Mouse (Mus musculus) T-helper 17 cell (primary cell): ENCODE measurements around the gene Hormad1.
"Not testable (repeated sequence)": the region's sequence is repeated elsewhere in the genome, so short reads cannot be mapped to it uniquely, and the experiment has no call there.

ENCODE experiments used
- in situ Hi-C, 2 experiments: fragments of 300-600 bp; cut with MboI, MseI; formaldehyde crosslinking; loops; 1 replicate in 1 of 2; 2 replicates in 1 of 2; pipeline ENCODE4 v1.15.1; 2025; ENCODE audit warnings: high pct_unique_total_duplicates in 2 of 2

Gene Hormad1

GRCm38 (mm10) chr3:95559437-95559836, at the start of gene Hormad1:
TSS of gene Hormad1 (plus strand) at chr3:95559677.
- in situ Hi-C loops = no loop called here

DNA sequence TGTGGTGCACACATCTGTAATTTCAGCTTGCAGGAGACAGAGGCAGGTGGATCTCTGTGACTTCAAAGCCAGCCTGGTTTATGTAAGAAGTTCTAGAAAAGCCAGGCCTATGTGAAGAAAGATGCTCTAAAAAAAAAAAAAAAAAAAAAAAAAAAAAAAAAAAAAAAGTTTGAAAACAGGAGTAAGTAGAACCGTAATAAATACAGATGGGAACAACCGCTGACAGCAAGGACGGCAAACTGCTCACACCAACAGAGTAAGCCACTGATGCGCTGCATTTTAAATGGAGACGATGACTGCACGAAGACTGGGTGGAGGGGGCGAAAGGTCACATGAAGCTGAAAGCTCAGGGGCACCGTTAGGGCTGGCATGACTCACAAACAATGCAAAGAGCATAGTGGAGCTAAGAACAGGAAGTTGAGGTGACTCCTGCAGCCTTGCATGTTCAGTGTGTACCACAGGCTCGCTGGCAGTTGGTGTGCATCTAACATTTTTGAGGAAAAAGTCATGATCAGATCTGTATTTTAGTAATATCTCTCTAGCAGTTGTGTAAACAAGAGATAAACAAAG, 47.8 kb upstream of the Hormad1 start:
- in situ Hi-C loops = no loop called here

GRCm38 (mm10) chr3:95516614-95517041, 42.8 kb upstream of the Hormad1 start:
- in situ Hi-C loops = no loop called here

GRCm38 (mm10) chr3:95517493-95517898, 42.0 kb upstream of the Hormad1 start:
- in situ Hi-C loops = no loop called here

- in situ Hi-C loops = no loop called here
Observed at GRCm38 (mm10) chr3:95518891-95519290, 40.6 kb upstream of the Hormad1 start.

- in situ Hi-C loops = no loop called here
Observed at GRCm38 (mm10) chr3:95519315-95519714, 40.2 kb upstream of the Hormad1 start.

- in situ Hi-C loops = no loop called here
Observed at GRCm38 (mm10) chr3:95520100-95520499, 39.4 kb upstream of the Hormad1 start.

- in situ Hi-C loops = no loop called here
Observed at GRCm38 (mm10) chr3:95521168-95521567, 38.3 kb upstream of the Hormad1 start.

DNA sequence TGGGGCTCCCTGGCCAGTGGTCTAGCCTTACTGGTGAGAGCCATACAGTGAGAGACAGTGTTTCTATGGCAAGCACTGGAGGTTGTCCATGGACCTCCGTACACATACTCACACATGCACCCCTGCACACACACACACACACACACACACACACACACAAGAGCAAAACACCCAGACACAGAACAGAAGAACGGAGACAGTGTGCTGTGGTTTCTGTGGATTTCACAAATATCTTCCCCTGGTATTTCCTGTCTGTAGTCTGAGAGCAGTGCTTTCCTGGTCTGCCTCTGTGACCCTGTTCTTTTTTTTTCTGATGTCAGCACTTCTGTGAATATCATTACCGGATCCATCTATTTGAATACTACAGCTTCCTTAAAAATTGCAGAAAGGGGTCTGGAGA, 35.8 kb upstream of the Hormad1 start:
- in situ Hi-C loops = no loop called here

DNA sequence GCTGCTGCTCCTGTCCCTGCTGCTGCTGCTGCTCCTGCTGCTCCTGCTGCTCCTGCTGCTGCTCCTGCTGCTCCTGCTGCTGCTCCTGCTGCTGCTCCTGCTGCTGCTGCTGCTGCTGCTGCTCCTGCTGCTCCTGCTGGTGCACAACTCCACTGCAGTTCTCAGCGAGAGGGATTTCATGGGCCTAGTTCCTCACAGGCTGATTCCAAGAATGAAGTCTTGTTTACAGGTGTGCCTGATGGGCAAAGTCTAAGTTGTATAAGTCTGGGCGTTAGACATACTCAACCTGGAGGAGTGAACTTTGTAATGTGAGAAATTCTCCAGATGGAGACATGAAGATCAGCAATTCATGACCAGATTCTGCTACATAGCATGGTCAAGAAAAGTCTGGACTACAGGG, 34.8 kb upstream of the Hormad1 start:
- in situ Hi-C loops = no loop called here

DNA sequence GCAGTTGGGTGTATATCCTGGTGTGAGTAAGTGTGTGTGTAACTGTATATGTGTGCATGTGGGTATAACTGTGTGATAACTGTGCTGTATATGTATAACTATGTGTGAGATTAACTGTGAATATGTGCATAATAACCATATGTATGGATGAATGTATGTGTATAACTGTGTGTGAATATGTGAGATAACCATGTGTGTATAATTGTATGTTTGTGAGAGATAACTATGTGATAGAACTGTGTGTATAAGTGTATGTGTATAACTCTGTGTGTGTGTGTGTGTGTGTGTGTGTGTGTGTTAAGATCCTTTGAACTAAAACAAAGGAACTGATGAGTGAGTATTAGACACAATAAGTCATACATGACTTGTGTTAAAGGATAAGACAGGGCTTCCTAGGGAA, 33.4 kb upstream of the Hormad1 start:
- in situ Hi-C loops = no loop called here

GRCm38 (mm10) chr3:95526622-95527211, 32.8 kb upstream of the Hormad1 start, which contains the start of gene Ctss:
TSS of gene Ctss (plus strand) at chr3:95526786.
- in situ Hi-C loops = no loop called here

- in situ Hi-C loops = no loop called here
Observed at GRCm38 (mm10) chr3:95529814-95530213, 29.7 kb upstream of the Hormad1 start.

- in situ Hi-C loops = no loop called here
Observed at GRCm38 (mm10) chr3:95531025-95531424, 28.5 kb upstream of the Hormad1 start.

DNA sequence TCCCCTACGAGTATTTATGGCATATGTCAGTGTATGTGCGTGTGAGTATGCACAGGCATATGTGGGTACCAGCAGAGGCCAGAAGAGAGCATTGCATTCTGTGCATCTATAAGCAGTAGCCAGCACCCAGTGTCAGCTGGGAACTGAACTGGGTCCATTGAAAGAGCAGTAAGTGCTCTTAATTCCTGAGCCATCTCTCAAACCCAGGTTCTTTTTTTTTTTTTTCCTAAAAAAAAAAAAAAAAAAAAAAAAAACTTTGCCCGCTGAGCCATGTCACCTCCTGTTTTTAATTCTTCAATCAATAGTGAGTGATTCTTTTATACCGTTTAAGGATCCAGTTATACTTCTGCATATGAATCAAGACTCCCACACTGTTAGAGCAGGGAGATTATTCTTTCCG, 26.1 kb upstream of the Hormad1 start:
- in situ Hi-C loops = no loop called here

- in situ Hi-C loops = no loop called here
Observed at GRCm38 (mm10) chr3:95534927-95535326, 24.6 kb upstream of the Hormad1 start.

DNA sequence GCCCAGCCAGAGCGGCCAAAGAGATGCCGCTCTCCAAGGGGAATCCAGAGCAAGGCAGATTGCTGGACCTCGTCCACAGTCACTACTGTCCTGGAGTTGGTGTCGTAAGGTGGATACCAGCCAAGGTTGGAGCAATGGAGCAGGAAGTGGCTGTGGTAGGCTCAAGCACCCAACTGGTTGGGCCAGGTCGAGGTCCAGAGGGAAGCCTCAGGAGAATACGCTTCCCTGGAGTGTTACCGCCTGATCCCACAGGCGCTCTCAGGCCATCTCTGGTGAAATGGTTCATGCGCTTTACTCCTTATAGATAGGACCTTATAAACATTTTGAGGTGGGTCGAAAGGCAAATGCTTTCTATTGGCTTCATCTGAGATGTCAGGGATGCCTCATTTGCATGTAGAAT, 20.5 kb upstream of the Hormad1 start:
- in situ Hi-C loops = no loop called here

DNA sequence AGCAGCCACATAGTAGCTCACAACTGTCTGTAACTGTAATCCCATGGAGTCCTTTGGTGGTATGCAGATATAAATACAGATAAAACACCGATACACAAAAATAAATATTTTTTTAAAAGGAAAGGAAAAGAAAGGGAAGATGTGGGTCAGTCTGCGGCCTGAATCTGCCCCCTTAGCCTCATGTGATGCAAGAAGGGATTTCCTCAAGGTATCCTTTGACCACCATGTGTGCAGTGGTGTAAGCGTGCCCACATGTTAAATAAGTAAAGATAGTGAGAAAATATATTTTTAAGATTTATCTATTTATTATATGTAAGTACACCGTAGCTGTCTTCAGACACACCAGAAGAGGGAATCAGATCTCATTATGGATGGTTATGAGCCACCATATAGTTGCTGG, 19.6 kb upstream of the Hormad1 start:
- in situ Hi-C loops = no loop called here

- in situ Hi-C loops = not testable (repeated sequence)
Observed at GRCm38 (mm10) chr3:95541186-95541585, 18.3 kb upstream of the Hormad1 start.

- in situ Hi-C loops = no loop called here
Observed at GRCm38 (mm10) chr3:95542171-95542570, 17.3 kb upstream of the Hormad1 start.

DNA sequence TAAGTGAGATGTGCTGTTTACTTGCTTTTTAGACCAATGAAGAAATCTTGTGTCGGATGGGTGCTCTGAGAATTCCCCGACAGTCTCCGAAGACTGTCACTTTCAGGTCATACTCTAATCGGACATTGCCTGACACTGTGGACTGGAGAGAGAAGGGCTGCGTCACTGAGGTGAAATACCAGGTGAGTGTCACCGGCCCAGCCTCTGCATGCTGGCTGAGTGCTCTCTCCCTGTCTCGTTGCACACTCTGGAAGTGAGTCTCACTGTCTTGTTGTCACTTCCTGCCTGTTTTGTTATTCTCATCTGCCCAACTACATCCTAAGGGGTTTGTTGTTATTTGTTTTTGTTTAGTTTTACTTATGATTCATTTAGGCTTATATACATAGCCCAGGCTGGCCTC, 16.5 kb upstream of the Hormad1 start:
- in situ Hi-C loops = no loop called here

- in situ Hi-C loops = no loop called here
Observed at GRCm38 (mm10) chr3:95550176-95550575, 9.3 kb upstream of the Hormad1 start.

DNA sequence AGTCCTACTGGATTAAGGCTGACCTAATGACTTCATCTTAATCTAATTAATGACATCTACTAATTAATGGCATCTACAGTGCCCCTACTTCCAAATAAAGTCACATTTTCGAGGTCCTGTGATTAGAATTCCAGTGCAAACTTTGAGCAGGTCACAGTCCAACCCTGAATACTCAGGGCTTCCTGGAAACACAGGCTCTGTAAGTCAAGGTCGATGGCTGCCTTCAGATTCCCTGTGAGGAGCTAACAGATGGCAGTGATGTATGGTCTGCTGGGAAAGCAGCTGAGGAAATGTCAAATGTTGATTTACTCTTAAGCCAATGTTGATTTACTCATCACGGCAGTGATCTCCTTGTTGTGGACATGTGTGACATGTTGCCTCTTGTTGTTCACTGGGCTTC, 5.5 kb upstream of the Hormad1 start:
- in situ Hi-C loops = no loop called here

DNA sequence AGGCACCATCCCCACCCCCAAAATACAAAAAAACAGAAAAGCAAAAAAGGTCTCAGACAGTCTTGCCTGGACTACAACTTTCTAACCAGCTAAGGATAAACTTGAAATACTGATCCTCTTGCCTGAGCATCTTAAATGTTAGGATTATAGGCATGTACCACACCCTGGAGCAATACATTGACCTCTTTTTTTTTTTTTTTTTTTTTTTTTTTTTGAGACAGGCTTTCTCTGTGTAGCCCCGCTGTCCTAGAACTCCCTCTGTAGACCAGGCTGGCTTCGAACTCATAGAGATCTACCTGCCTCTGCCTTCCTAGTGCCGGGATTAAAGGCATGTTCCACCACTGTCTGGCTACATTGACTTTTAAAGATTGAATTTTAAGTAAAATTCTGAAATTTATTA, 1.3 kb downstream of the Hormad1 start:
- in situ Hi-C loops = loop anchor here in 1 of 2 experiments (5.0 to 10.0 kb wide), 2 partner anchors 47 to 484 kb away; no protein-coding TSS in a partner anchor
